Comparison of ENCODE assay signal across 27 mouse cellular contexts in genomic region chr17:67904315-67904944, GRCm38 (mm10).
A peak's percentile ranks its signal among the peaks of the same experiment; 100 is the strongest.
DNase-seq lines count a peak whose midpoint lies in the region; ATAC-seq lines count a peak whose summit lies in the region.
"Had no signal": no experiment of that assay in that cellular context is flagged by ENCODE, and none has a peak within 500 bp of the region (broad histone marks: within the 10 kb centered on the region; RNA-seq: fewer than 3 reads in every experiment).

No protein-coding gene starts in this region.

- no peak overlapping the region for H3K27ac ChIP-seq in embryonic facial prominence, embryonic 14.5 days (replicated peaks; ENCODE audit: low read depth, low read length)
- H3K27ac ChIP-seq in embryonic facial prominence, embryonic 10.5 days (replicated peaks) = no peak overlapping the region
- H3K27ac ChIP-seq in heart, embryonic 10.5 days = no peak overlapping the region
- H3K27ac ChIP-seq: embryonic facial prominence, embryonic 12.5 days; embryonic facial prominence, embryonic 15.5 days; forebrain, embryonic 10.5 days; forebrain, embryonic 12.5 days had no signal

- intact Hi-C loops in heart, postnatal 36 days (cut with DNase I) = no loop called here

- no peak overlapping the region for H3K4me3 ChIP-seq in embryonic facial prominence, embryonic 14.5 days (ENCODE audit: low read depth, low read length)
- H3K4me3 ChIP-seq in embryonic facial prominence, embryonic 10.5 days = no peak overlapping the region
- no peak overlapping the region for H3K4me3 ChIP-seq in heart, embryonic 10.5 days
- H3K4me3 ChIP-seq: embryonic facial prominence, embryonic 12.5 days; embryonic facial prominence, embryonic 15.5 days; erythroblast, embryonic 14.5 days; forebrain, embryonic 10.5 days; forebrain, embryonic 12.5 days had no signal

- 0 out of 2 replicates have a peak, but pooled peaks cover 6% of the 10 kb centered on the region for H3K4me1 ChIP-seq in embryonic facial prominence, embryonic 14.5 days (ENCODE audit: control insufficient read depth, insufficient read depth, low read length)
- H3K4me1 ChIP-seq in embryonic facial prominence, embryonic 10.5 days = peaks cover 30% of the 10 kb centered on the region
- peaks cover 16% of the 10 kb centered on the region for H3K4me1 ChIP-seq in heart, embryonic 10.5 days

- H3K9ac ChIP-seq in embryonic facial prominence, embryonic 14.5 days (ENCODE audit: low read depth, low read length) = no peak overlapping the region
- H3K9ac ChIP-seq: embryonic facial prominence, embryonic 12.5 days; embryonic facial prominence, embryonic 15.5 days; forebrain, embryonic 12.5 days had no signal

- no peaks in the 10 kb centered on the region for H3K27me3 ChIP-seq in embryonic facial prominence, embryonic 14.5 days (replicated peaks; ENCODE audit: control insufficient read depth, insufficient read depth, low read length)
- H3K27me3 ChIP-seq in embryonic facial prominence, embryonic 10.5 days (replicated peaks; ENCODE audit: low read depth, poor library complexity, severe bottlenecking) = no peaks in the 10 kb centered on the region
- no peaks in the 10 kb centered on the region for H3K27me3 ChIP-seq in heart, embryonic 10.5 days (ENCODE audit: insufficient read depth, poor library complexity, severe bottlenecking)
- H3K27me3 ChIP-seq: CH12.LX; embryonic facial prominence, embryonic 12.5 days; embryonic facial prominence, embryonic 15.5 days; forebrain, embryonic 12.5 days had no signal

- no peak for ATAC-seq in embryonic facial prominence, embryonic 14.5 days (ENCODE audit: low read depth)
- ATAC-seq: CD4-positive, CD25-positive, alpha-beta regulatory T cell, adult 4 months; forebrain, embryonic 14.5 days; forebrain, embryonic 16.5 days had no signal

- peak; percentile 59 for DNase-seq in embryonic facial prominence, embryonic 14.5 days (ENCODE audit: low spot score)
- no peak for DNase-seq in embryonic facial prominence, embryonic 10.5 days (ENCODE audit: low spot score)
- DNase-seq in heart, embryonic 10.5 days (ENCODE audit: low spot score) = peak; percentile 38
- no peak for DNase-seq in heart, postnatal 36 days
- DNase-seq in Muller cell, postnatal 12 days (ENCODE audit: inconsistent ontology term) = peak; percentile 81
- no peak for DNase-seq in spleen, postnatal 10 days (ENCODE audit: low spot score in 2 of 2)
- DNase-seq: adrenal gland, adult 2 months; adrenal gland, postnatal 10 days; adrenal gland, postnatal 25 days; B cell, adult 2 months; cerebellum, adult 11 months; cerebellum, adult 18-20 months; cerebellum, adult 8-10 months; cerebellum, adult 9-11 months; cerebellum, postnatal 14 days; cerebellum, postnatal 36 days; embryo, embryonic 11 days had no signal

- no peak overlapping the region for H3K4me2 ChIP-seq in embryonic facial prominence, embryonic 14.5 days (ENCODE audit: low read depth, low read length)
- H3K4me2 ChIP-seq: embryonic facial prominence, embryonic 12.5 days; embryonic facial prominence, embryonic 15.5 days; forebrain, embryonic 12.5 days had no signal

- peaks cover 8% of the 10 kb centered on the region; the same call in 1 of the 2 replicates for H3K36me3 ChIP-seq in embryonic facial prominence, embryonic 14.5 days (ENCODE audit: control insufficient read depth, insufficient read depth, low read length)
- peaks cover 29% of the 10 kb centered on the region for H3K36me3 ChIP-seq in embryonic facial prominence, embryonic 10.5 days (replicated peaks)
- H3K36me3 ChIP-seq in heart, embryonic 10.5 days = 0 out of 2 replicates have a peak, but pooled peaks cover 10% of the 10 kb centered on the region
- H3K36me3 ChIP-seq: forebrain, embryonic 12.5 days; G1E had no signal

- H3K9me3 ChIP-seq in embryonic facial prominence, embryonic 14.5 days (ENCODE audit: control insufficient read depth, low read length) = no peaks in the 10 kb centered on the region
- H3K9me3 ChIP-seq in embryonic facial prominence, embryonic 10.5 days = no peaks in the 10 kb centered on the region
- no peaks in the 10 kb centered on the region for H3K9me3 ChIP-seq in heart, embryonic 10.5 days
- H3K9me3 ChIP-seq: embryonic facial prominence, embryonic 12.5 days; embryonic facial prominence, embryonic 15.5 days; forebrain, embryonic 10.5 days; forebrain, embryonic 12.5 days had no signal

- 77% methylated on average over 14 of the region's 14 CpGs for WGBS in embryonic facial prominence, embryonic 14.5 days
- 91% methylated on average over 14 of the region's 14 CpGs for WGBS in embryonic facial prominence, embryonic 10.5 days
- WGBS in heart, embryonic 10.5 days = 84% methylated on average over 14 of the region's 14 CpGs

Comparison
In these comparisons a context has a peak if more than half of its experiments do, and no peak if none do; other contexts are left out.
1. DNase-seq: peak in embryonic facial prominence, embryonic 14.5 days (single experiment), heart, embryonic 10.5 days (single experiment) and Muller cell, postnatal 12 days (single experiment); none in embryonic facial prominence, embryonic 10.5 days (single experiment), heart, postnatal 36 days (0 of 2) and spleen, postnatal 10 days (0 of 2).